Mouse (Mus musculus): ENCODE measurements around the gene Sec24c. TPM values are rescaled to one million over a fixed set of nuclear protein-coding genes. Genes with fewer than 3 reads are reported as not detected.

Gene Sec24c
- total RNA-seq, 2 experiments from 2014 or later = 34.0 to 56.2 TPM

DNA sequence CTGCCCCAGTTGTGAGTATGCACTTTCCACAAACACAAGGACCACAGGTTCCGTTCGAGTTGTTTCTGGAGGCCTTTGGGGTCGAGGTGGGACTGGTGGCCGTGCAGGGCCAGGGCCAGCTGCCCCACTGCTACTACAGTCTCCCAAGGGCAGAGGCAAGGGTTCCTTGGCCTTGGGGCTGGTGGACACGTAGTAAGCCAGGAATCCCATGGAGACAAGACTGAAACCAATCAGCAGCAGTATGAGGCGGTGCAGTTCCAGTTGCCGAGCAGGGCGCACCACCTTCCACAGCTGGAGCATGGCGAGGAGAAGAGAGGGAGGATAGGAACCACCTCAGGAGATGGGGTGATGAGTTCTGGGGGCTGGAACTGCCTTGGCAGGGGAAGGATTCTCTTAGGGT lies 55.8 kb downstream of the Sec24c start:
- no peak for ATAC-seq (replicated peaks; ENCODE audit: low FRiP score, poor library complexity, severe bottlenecking)

GRCm38 (mm10) chr14:20730853-20731602 lies 56.9 kb downstream of the Sec24c start:
- no peak for ATAC-seq (replicated peaks; ENCODE audit: low FRiP score, poor library complexity, severe bottlenecking)

- ATAC-seq (replicated peaks; ENCODE audit: low FRiP score, poor library complexity, severe bottlenecking) = peak; percentile 64
Measured at GRCm38 (mm10) chr14:20733041-20733951, 59.2 kb downstream of the Sec24c start.

GRCm38 (mm10) chr14:20733952-20734774 lies 60.1 kb downstream of the Sec24c start, which contains the start of gene Ndst2:
Gene Ndst2 (minus strand): TSS chr14:20734562.
- ATAC-seq (replicated peaks; ENCODE audit: low FRiP score, poor library complexity, severe bottlenecking) = peak; percentile 89

DNA sequence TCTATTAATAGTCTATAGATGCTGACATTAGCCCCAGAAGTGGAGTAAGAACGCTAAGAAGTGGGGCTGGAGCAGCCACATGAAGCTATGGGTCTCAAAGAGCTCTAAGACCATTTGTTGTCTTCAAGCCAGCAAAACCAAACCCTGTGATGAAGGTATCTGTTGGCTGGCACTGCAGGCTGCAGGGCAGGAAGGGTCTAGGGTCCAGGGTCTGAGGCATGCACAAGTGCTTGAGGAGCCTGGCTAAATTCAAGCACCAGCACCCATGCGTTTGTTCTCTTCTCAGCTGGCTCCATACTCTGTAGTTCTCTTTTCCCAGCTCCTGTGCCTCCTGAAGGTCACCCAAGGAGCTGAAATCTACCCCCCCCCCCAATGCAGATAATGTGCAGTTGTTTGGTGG lies 60.9 kb downstream of the Sec24c start:
- ATAC-seq (replicated peaks; ENCODE audit: low FRiP score, poor library complexity, severe bottlenecking) = no peak

DNA sequence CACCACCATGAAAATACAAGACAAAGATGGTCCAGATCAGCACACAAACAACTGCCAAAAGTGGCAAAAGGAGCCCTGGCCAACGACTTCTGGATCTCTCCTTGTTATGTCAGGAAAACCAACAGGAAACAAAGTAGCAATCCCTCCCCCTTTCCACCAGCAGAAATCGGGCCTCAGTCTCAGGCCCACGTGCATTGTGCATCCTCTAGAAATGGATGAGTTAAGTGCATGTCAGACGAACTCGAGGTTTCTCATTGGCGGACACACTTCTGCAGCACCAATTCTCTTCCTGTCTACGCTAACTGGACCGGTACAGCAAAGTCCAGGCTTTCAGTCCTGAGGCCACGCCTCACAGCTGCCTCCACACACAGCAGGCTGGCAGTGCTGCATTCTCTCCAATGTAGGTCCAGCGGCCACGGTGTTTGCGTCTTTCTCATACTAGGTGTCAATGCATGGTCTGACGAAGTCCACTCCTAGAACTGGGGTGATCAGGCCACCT lies 61.8 kb downstream of the Sec24c start:
- no peak for ATAC-seq (replicated peaks; ENCODE audit: low FRiP score, poor library complexity, severe bottlenecking)

DNA sequence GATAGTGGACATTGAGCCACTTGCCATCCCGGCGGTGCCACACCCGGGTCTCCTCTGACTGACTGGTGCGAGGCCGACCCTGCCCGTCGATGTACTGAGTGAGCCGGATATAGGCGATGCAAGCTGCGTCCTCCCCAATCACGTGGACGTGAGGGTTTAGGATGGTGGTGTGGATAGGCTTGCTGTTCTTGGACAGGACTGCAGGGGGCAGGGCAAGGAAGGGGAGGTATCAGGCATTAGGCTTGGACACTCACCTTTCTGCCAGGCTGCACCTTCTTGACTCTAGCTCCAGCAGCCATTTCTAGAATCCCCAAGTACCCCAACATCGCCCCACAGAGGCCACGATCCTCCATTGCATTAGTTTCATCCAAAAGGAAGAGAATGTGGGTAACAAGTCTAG lies 63.2 kb downstream of the Sec24c start:
- peak; percentile 53 for ATAC-seq (replicated peaks; ENCODE audit: low FRiP score, poor library complexity, severe bottlenecking)

GRCm38 (mm10) chr14:20738511-20738910 lies 64.4 kb downstream of the Sec24c start:
- ATAC-seq (replicated peaks; ENCODE audit: low FRiP score, poor library complexity, severe bottlenecking) = no peak

DNA sequence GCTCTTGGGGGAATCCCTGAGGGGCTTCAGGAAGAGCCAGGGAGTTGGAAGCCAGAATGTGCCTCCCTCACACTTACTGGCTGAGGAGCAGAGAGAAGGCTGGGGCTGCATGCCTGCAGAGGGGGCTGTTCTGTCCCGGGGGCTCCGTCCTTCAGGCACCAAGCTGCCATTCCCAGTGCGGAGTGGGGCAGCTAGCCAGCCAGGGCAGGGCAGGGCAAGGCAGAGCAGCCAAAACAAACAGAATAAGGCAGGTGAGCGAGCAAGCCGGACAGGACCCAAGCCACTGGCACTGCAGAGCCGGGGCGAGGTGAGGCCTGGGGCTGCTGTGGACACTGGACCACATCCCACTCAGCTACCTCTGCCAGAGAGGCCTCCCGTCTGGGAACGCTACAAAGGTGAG lies 67.2 kb downstream of the Sec24c start:
- no peak for ATAC-seq (replicated peaks; ENCODE audit: low FRiP score, poor library complexity, severe bottlenecking)

- no peak for ATAC-seq (replicated peaks; ENCODE audit: low FRiP score, poor library complexity, severe bottlenecking)
Measured at GRCm38 (mm10) chr14:20743614-20744013, 69.5 kb downstream of the Sec24c start.

Other genes starting within 250 kb of the Sec24c start
- gene Cfap70, start 222.1 kb upstream of the Sec24c start, total RNA-seq (2015; ENCODE audit: low replicate concordance) = not detected in 2 replicates
- gene Cfap70, start 222.1 kb upstream of the Sec24c start, total RNA-seq (2017; ENCODE audit: low replicate concordance) = not detected in 2 replicates
- 59.9 and 88.3 TPM in 2 replicates for gene Anxa7, start 194.2 kb upstream of the Sec24c start, total RNA-seq (2015; ENCODE audit: low replicate concordance)
- 60.6 and 79.3 TPM in 2 replicates for gene Anxa7, start 194.2 kb upstream of the Sec24c start, total RNA-seq (2017; ENCODE audit: low replicate concordance)
- gene Mss51, start 177.4 kb upstream of the Sec24c start, total RNA-seq (2015; ENCODE audit: low replicate concordance) = 8.0 and 20.2 TPM in 2 replicates
- 5.6 and 15.4 TPM in 2 replicates for gene Mss51, start 177.4 kb upstream of the Sec24c start, total RNA-seq (2017; ENCODE audit: low replicate concordance)
- gene Ppp3cb, start 127.7 kb upstream of the Sec24c start, total RNA-seq (2015; ENCODE audit: low replicate concordance) = 246 and 256 TPM in 2 replicates
- gene Ppp3cb, start 127.7 kb upstream of the Sec24c start, total RNA-seq (2017; ENCODE audit: low replicate concordance) = 136 and 181 TPM in 2 replicates
- gene Usp54, start 33.2 kb upstream of the Sec24c start, total RNA-seq (2015; ENCODE audit: low replicate concordance) = 4.0 and 8.4 TPM in 2 replicates
- 4.7 and 5.5 TPM in 2 replicates for gene Usp54, start 33.2 kb upstream of the Sec24c start, total RNA-seq (2017; ENCODE audit: low replicate concordance)
- not detected in 2 replicates for gene Myoz1, start 17.8 kb upstream of the Sec24c start, total RNA-seq (2015; ENCODE audit: low replicate concordance)
- gene Myoz1, start 17.8 kb upstream of the Sec24c start, total RNA-seq (2017; ENCODE audit: low replicate concordance) = not detected in 2 replicates
- not detected in 2 replicates for gene Synpo2l, start 6.0 kb upstream of the Sec24c start, total RNA-seq (2015; ENCODE audit: low replicate concordance)
- gene Synpo2l, start 6.0 kb upstream of the Sec24c start, total RNA-seq (2017; ENCODE audit: low replicate concordance) = not detected in 2 replicates
- 5.9 and 10.1 TPM in 2 replicates for gene Fut11, start 20.7 kb downstream of the Sec24c start, total RNA-seq (2015; ENCODE audit: low replicate concordance)
- gene Fut11, start 20.7 kb downstream of the Sec24c start, total RNA-seq (2017; ENCODE audit: low replicate concordance) = 6.0 and 10.7 TPM in 2 replicates
- 61.6 and 64.1 TPM in 2 replicates for gene Chchd1, start 28.7 kb downstream of the Sec24c start, total RNA-seq (2015; ENCODE audit: low replicate concordance)
- gene Chchd1, start 28.7 kb downstream of the Sec24c start, total RNA-seq (2017; ENCODE audit: low replicate concordance) = 14.1 and 65.5 TPM in 2 replicates
- gene Zswim8, start 33.2 kb downstream of the Sec24c start, total RNA-seq (2015; ENCODE audit: low replicate concordance) = 59.5 and 62.5 TPM in 2 replicates
- gene Zswim8, start 33.2 kb downstream of the Sec24c start, total RNA-seq (2017; ENCODE audit: low replicate concordance) = 29.8 and 30.5 TPM in 2 replicates
- gene Ndst2, start 60.3 kb downstream of the Sec24c start, total RNA-seq (2015; ENCODE audit: low replicate concordance) = 81.8 and 146 TPM in 2 replicates
- gene Ndst2, start 60.3 kb downstream of the Sec24c start, total RNA-seq (2017; ENCODE audit: low replicate concordance) = 27.3 and 33.1 TPM in 2 replicates
- 6.7 and 7.2 TPM in 2 replicates for gene Camk2g, start 119.8 kb downstream of the Sec24c start, total RNA-seq (2015; ENCODE audit: low replicate concordance)
- 3.6 and 6.9 TPM in 2 replicates for gene Camk2g, start 119.8 kb downstream of the Sec24c start, total RNA-seq (2017; ENCODE audit: low replicate concordance)
- 2.5 TPM in 1 of 2 replicates, not detected in the other for gene Plau, start 162.4 kb downstream of the Sec24c start, total RNA-seq (2015; ENCODE audit: low replicate concordance)
- 1.6 and 2.1 TPM in 2 replicates for gene Plau, start 162.4 kb downstream of the Sec24c start, total RNA-seq (2017; ENCODE audit: low replicate concordance)

Data from erythroid progenitor cell, adult 5-6 weeks (primary cell).